11 mouse cellular contexts compared by ENCODE assay signal in the genomic region with DNA sequence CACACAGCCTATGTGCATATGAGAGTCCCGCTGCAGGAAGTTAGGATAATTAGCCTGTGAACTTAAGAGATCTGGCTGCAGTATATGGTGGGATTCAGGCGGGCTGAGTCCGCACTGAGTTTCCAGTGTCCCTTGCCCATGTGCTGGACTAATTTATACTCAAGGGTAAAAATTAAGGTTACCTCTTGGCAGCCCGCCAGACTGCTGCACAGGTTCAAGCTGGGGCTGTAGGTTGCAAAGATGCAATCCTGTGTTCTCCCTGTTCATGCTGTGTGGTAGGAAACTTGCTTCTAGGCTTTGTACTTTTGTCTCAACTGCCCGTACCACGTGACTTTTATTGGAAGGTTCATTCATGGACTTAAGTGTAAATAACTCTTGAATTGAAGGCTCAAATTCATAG. TPM values are rescaled to one million over a fixed set of nuclear protein-coding genes. Genes with fewer than 3 reads are reported as not detected.
DNase-seq lines count a peak whose midpoint lies in the region; ATAC-seq lines count a peak whose summit lies in the region.
"Had no signal": no experiment of that assay in that cellular context is flagged by ENCODE, and none has a peak within 500 bp of the region (broad histone marks: within the 10 kb centered on the region; RNA-seq: fewer than 3 reads in every experiment).

No protein-coding gene starts in this region.

- 73% methylated on average over 6 of the region's 6 CpGs for WGBS in hindbrain, embryonic 12.5 days
- 66% methylated on average over 6 of the region's 6 CpGs for WGBS in hindbrain, embryonic 14.5 days
- WGBS in heart, embryonic 16.5 days, result 65% methylated on average over 6 of the region's 6 CpGs

- H3K36me3 ChIP-seq in hindbrain, embryonic 12.5 days, result no peaks in the 10 kb centered on the region
- H3K36me3 ChIP-seq in hindbrain, embryonic 14.5 days (replicated peaks; ENCODE audit: control insufficient read depth, insufficient read depth), result no peaks in the 10 kb centered on the region
- H3K36me3 ChIP-seq in heart, embryonic 16.5 days (ENCODE audit: control insufficient read depth, insufficient read depth), result no peaks in the 10 kb centered on the region
- H3K36me3 ChIP-seq: midbrain, embryonic 12.5 days had no signal

- no peak for ATAC-seq in hindbrain, embryonic 12.5 days (ENCODE audit: low FRiP score)
- no peak for ATAC-seq in hindbrain, embryonic 14.5 days (ENCODE audit: low FRiP score)
- no peak for ATAC-seq in heart, embryonic 16.5 days (replicated peaks; ENCODE audit: extremely low read depth, insufficient read depth, low FRiP score)
- no peak for ATAC-seq in inflammation-experienced regulatory T-cells, adult 6 months

- H3K9me3 ChIP-seq in hindbrain, embryonic 12.5 days (replicated peaks), result no peaks in the 10 kb centered on the region
- no peaks in the 10 kb centered on the region for H3K9me3 ChIP-seq in hindbrain, embryonic 14.5 days (ENCODE audit: control insufficient read depth, low read length)
- H3K9me3 ChIP-seq in heart, embryonic 16.5 days (replicated peaks; ENCODE audit: control insufficient read depth, low read length), result no peaks in the 10 kb centered on the region
- H3K9me3 ChIP-seq: midbrain, embryonic 12.5 days had no signal

- H3K4me3 ChIP-seq in hindbrain, embryonic 12.5 days, result no peak overlapping the region
- no peak overlapping the region for H3K4me3 ChIP-seq in hindbrain, embryonic 14.5 days (replicated peaks; ENCODE audit: low read length)
- H3K4me3 ChIP-seq in heart, embryonic 16.5 days (ENCODE audit: low read length), result no peak overlapping the region
- H3K4me3 ChIP-seq: midbrain, embryonic 12.5 days had no signal

- no peak overlapping the region for H3K4me2 ChIP-seq in hindbrain, embryonic 12.5 days (replicated peaks)
- H3K4me2 ChIP-seq in hindbrain, embryonic 14.5 days (replicated peaks), result no peak overlapping the region
- H3K4me2 ChIP-seq in heart, embryonic 16.5 days (ENCODE audit: low read depth, low read length), result no peak overlapping the region
- H3K4me2 ChIP-seq: midbrain, embryonic 12.5 days had no signal

- no peak for DNase-seq in hindbrain, embryonic 14.5 days (ENCODE audit: low spot score)
- DNase-seq in adrenal gland, postnatal 25 days, result peak; percentile 15
- DNase-seq in kidney, postnatal 4 days, result peak; percentile 52 to 58
- no peak for DNase-seq in cerebellum, adult 11 months
- no peak for DNase-seq in c-Kit-positive CD71-positive TER-119-positive erythroid progenitor cells, embryonic 14.5 days (ENCODE audit: low spot score)
- DNase-seq: right cerebral cortex, adult 18-20 months; thymus, postnatal 4 days had no signal

- no peaks in the 10 kb centered on the region for H3K27me3 ChIP-seq in hindbrain, embryonic 12.5 days
- no peaks in the 10 kb centered on the region for H3K27me3 ChIP-seq in hindbrain, embryonic 14.5 days (ENCODE audit: control insufficient read depth, insufficient read depth, low read length)
- no peaks in the 10 kb centered on the region for H3K27me3 ChIP-seq in heart, embryonic 16.5 days (ENCODE audit: control insufficient read depth, insufficient read depth, low read length)
- H3K27me3 ChIP-seq: midbrain, embryonic 12.5 days had no signal

- peak overlapping the region; percentile 18 for H3K27ac ChIP-seq in hindbrain, embryonic 12.5 days
- H3K27ac ChIP-seq in hindbrain, embryonic 14.5 days, result no peak overlapping the region
- H3K27ac ChIP-seq in heart, embryonic 16.5 days (ENCODE audit: low read length), result peak overlapping the region; percentile 38
- H3K27ac ChIP-seq: midbrain, embryonic 12.5 days had no signal

- H3K9ac ChIP-seq in hindbrain, embryonic 12.5 days, result no peak overlapping the region
- no peak overlapping the region for H3K9ac ChIP-seq in hindbrain, embryonic 14.5 days
- H3K9ac ChIP-seq in heart, embryonic 16.5 days (ENCODE audit: low read length), result no peak overlapping the region
- H3K9ac ChIP-seq: midbrain, embryonic 12.5 days had no signal

- H3K4me1 ChIP-seq in hindbrain, embryonic 12.5 days, result peaks cover 10% of the 10 kb centered on the region; the same call in 1 of the 2 replicates
- 0 out of 2 replicates have a peak, but pooled peaks cover 3% of the 10 kb centered on the region for H3K4me1 ChIP-seq in hindbrain, embryonic 14.5 days (replicated peaks; ENCODE audit: control insufficient read depth, insufficient read depth, low read length)
- H3K4me1 ChIP-seq in heart, embryonic 16.5 days (ENCODE audit: control insufficient read depth, insufficient read depth, low read length), result peaks cover 10% of the 10 kb centered on the region

RNA-seq across cellular contexts. Expression of a gene that starts 3.0 kb away (rescaled TPM):
- 1.2 and 3.2 TPM in 2 replicates for polyA plus RNA-seq in hindbrain, embryonic 12.5 days (2016; fragmentation: Nextera tagmentation; extraction: Ambion mirVana)
- polyA plus RNA-seq in hindbrain, embryonic 14.5 days (2014; fragmentation: Nextera tagmentation; extraction: Ambion mirVana), result 2.2 and 2.9 TPM in 2 replicates
- total RNA-seq in adrenal gland, postnatal 25 days (2021), result 197 and 259 TPM in 2 replicates
- polyA plus RNA-seq in heart, embryonic 16.5 days (2015; fragmentation: Nextera tagmentation; extraction: Ambion mirVana), result 4.5 and 21.3 TPM in 2 replicates
- polyA plus RNA-seq in inflammation-experienced regulatory T-cells, adult 6 months (2017; shearing (Covaris generic)), result 10 to 100 TPM in 2 of 3 experiments, 1 to 10 TPM in 1; 9.1 to 26.6 (median 25.0) TPM

Comparison
In these comparisons a context has a peak if more than half of its experiments do, and no peak if none do; other contexts are left out.
1. DNase-seq: peak in adrenal gland, postnatal 25 days (single experiment) and kidney, postnatal 4 days (2 of 2); none in hindbrain, embryonic 14.5 days (single experiment), cerebellum, adult 11 months (single experiment) and c-Kit-positive CD71-positive TER-119-positive erythroid progenitor cells, embryonic 14.5 days (single experiment).